Comparison of ENCODE assay signal across 8 mouse cellular contexts in the genomic region with DNA sequence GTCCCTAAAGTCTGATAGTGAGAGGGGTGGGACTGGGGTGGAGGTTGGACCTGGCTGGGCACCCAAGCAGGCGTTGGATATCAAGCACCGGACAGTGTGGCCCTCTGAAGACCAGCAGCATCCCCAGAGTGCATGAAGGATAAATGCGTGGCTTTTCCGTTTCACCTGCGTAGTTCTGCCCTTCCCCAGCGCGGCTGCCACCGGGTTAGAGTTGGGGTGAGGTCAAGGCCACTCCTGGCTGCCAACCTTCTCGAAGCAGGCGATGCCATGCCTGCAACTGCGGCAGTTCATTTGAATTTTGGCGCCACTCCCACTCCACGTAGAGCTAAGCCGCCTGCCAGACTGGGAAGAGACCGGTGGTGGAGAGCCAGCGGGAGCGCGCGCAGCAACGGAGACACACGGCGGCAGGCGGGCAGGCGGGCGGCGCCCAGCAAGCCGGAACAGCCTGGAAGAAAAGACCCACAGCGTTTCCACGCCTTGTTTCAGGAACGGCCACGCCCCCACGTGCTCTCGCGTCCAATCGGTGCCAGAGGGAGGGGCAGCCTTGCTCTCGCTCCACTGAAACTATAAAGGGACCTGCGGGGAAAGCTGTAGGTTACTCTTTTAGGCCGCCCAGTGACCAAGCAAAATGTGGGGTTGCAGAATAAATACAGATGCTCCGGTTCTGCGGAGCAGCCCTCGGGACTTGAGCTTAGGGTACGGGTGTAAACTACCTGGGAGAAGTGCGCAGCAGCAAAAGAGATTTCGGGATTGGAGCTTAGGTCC. TPM values are rescaled to one million over a fixed set of nuclear protein-coding genes. Genes with fewer than 3 reads are reported as not detected.
DNase-seq lines count a peak whose midpoint lies in the region; ATAC-seq and TF ChIP-seq lines count a peak whose summit lies in the region.
"Not testable (repeated sequence)": the region's sequence is repeated elsewhere in the genome, so short reads cannot be mapped to it uniquely, and the experiment has no call there.

No protein-coding gene starts in this region.

- not testable (repeated sequence) for H3K4me1 ChIP-seq in hindbrain, embryonic 15.5 days (replicated peaks); lung, embryonic 15.5 days; thymus, adult 2 months (replicated peaks; ENCODE audit: control insufficient read depth, insufficient read depth, low read length)

- WGBS in hindbrain, embryonic 15.5 days = 59% methylated on average over 41 of the region's 44 CpGs
- WGBS in lung, embryonic 15.5 days = 61% methylated on average over 44 of the region's 44 CpGs
- 79% methylated on average over 41 of the region's 44 CpGs for WGBS in thymus, adult 2 months

- not testable (repeated sequence) for H3K27me3 ChIP-seq in hindbrain, embryonic 15.5 days; lung, embryonic 15.5 days; thymus, adult 2 months (ENCODE audit: control insufficient read depth, insufficient read depth, low read length)

- H3K9ac ChIP-seq in hindbrain, embryonic 15.5 days; lung, embryonic 15.5 days: not testable (repeated sequence)

- ATAC-seq in hindbrain, embryonic 15.5 days (ENCODE audit: low FRiP score, low read depth) = peak; percentile 99
- peak; percentile 96 for ATAC-seq in lung, embryonic 15.5 days (ENCODE audit: borderline replicate concordance, extremely low read depth, low FRiP score, low TSS enrichment)
- peak; percentile 100 for ATAC-seq in neutrophil, adult 5-6 weeks (ENCODE audit: extremely low read depth, insufficient number of reproducible peaks, low FRiP score, poor library complexity, severe bottlenecking)

- H3K36me3 ChIP-seq in hindbrain, embryonic 15.5 days; lung, embryonic 15.5 days; thymus, adult 2 months (ENCODE audit: control insufficient read depth, insufficient read depth, low read length): not testable (repeated sequence)

- H3K27ac ChIP-seq in hindbrain, embryonic 15.5 days (replicated peaks); lung, embryonic 15.5 days; thymus, adult 2 months (ENCODE audit: control insufficient read depth, insufficient read depth, low read length): not testable (repeated sequence)

- H3K4me3 ChIP-seq in hindbrain, embryonic 15.5 days = peak overlapping the region; percentile 26
- H3K4me3 ChIP-seq in lung, embryonic 15.5 days; thymus, adult 2 months (ENCODE audit: control insufficient read depth, insufficient read depth, low read length): not testable (repeated sequence)

- not testable (repeated sequence) for TF ChIP-seq POLR2A in thymus, adult 2 months (IDR thresholded peaks at IDR 0.05; ENCODE audit: control insufficient read depth, extremely low read depth, insufficient read depth, low read length, poor library complexity)

- peak; percentile 58 for DNase-seq in ZHBTc4 (ENCODE audit: low read depth, low spot score)
- DNase-seq in embryo, embryonic 10.5 days (ENCODE audit: low spot score) = peak; percentile 15
- peak; percentile 64 for DNase-seq in gastrocnemius, postnatal 10 days
- DNase-seq in layer of hippocampus, postnatal 25 days (ENCODE audit: extremely low spot score in 1 of 2, low spot score in 1 of 2) = peak; percentile 61 to 63
- DNase-seq in thymus, adult 2 months = peak; percentile 27

- TF ChIP-seq CTCF in thymus, adult 2 months (IDR thresholded peaks at IDR 0.05; ENCODE audit: borderline replicate concordance, control insufficient read depth, extremely low read depth, insufficient read depth, low read length, poor library complexity) = not testable (repeated sequence)

- not testable (repeated sequence) for H3K9me3 ChIP-seq in hindbrain, embryonic 15.5 days; lung, embryonic 15.5 days

- H3K4me2 ChIP-seq in hindbrain, embryonic 15.5 days = peak overlapping the region; percentile 44
- H3K4me2 ChIP-seq in lung, embryonic 15.5 days = not testable (repeated sequence)

RNA-seq across cellular contexts. Expression of gene Trim43b, which starts 26.1 kb away (rescaled TPM):
- not detected for total RNA-seq in gastrocnemius, postnatal 10 days (2021)
- polyA plus RNA-seq in hindbrain, embryonic 15.5 days (2015; fragmentation: Nextera tagmentation; extraction: Ambion mirVana) = not detected in 2 replicates
- under 1 TPM in 1 of 2 experiments, not detected in 1; 0.26 TPM for total RNA-seq in layer of hippocampus, postnatal 25 days (2021)
- not detected in 2 replicates for polyA plus RNA-seq in lung, embryonic 15.5 days (2015; fragmentation: Nextera tagmentation; extraction: Ambion mirVana)
- total RNA-seq in neutrophil, adult 5-6 weeks (2017) = not detected in 2 replicates
- polyA plus RNA-seq in thymus, adult 2 months (2012; rRNA removed) = 0.11 TPM in 1 of 2 replicates, not detected in the other
